ENCODE assay signal across 7 mouse cellular contexts in genomic region chr2:32821041-32821802, GRCm38 (mm10). TPM values are rescaled to one million over a fixed set of nuclear protein-coding genes. Genes with fewer than 3 reads are reported as not detected.
DNase-seq lines count a peak whose midpoint lies in the region; ATAC-seq and TF ChIP-seq lines count a peak whose summit lies in the region.

No protein-coding gene starts in this region.

- H3K27me3 ChIP-seq in kidney, embryonic 15.5 days: no peaks in the 10 kb centered on the region
- H3K27me3 ChIP-seq in limb, embryonic 11.5 days (ENCODE audit: control insufficient read depth, insufficient read depth, low read length): no peaks in the 10 kb centered on the region

- peaks cover 23% of the 10 kb centered on the region for H3K4me1 ChIP-seq in kidney, embryonic 15.5 days
- peaks cover 16% of the 10 kb centered on the region for H3K4me1 ChIP-seq in limb, embryonic 11.5 days (ENCODE audit: control insufficient read depth, insufficient read depth, low read length)

- peak; percentile 58; the same call in 1 of the 2 replicates for TF ChIP-seq CTCF in brain, embryonic 14.5 days (IDR thresholded peaks at IDR 0.05; ENCODE audit: borderline replicate concordance, extremely low read depth, insufficient read depth, insufficient read length)

- TF ChIP-seq POLR2A in brain, embryonic 14.5 days (IDR thresholded peaks at IDR 0.05; ENCODE audit: borderline replicate concordance, extremely low read depth, insufficient read depth, insufficient read length, poor library complexity, severe bottlenecking): no peak

- DNase-seq in kidney, adult 9 months: peak; percentile 40
- peak; percentile 6 for DNase-seq in MEL-GATA-1-ER (ENCODE audit: extremely low read depth, low read depth)
- DNase-seq in brain, embryonic 14.5 days (ENCODE audit: low read depth): peak; percentile 42
- peak; percentile 51 for DNase-seq in limb, embryonic 11.5 days (ENCODE audit: low spot score)
- DNase-seq in naive thymus-derived CD4-positive, alpha-beta T cell, adult 2 months (ENCODE audit: low read depth): peak; percentile 78
- DNase-seq in right cerebral cortex, postnatal 10 days (ENCODE audit: low spot score in 2 of 2): no peak

- 72% methylated on average over 11 of the region's 11 CpGs for WGBS in kidney, embryonic 15.5 days
- WGBS in limb, embryonic 11.5 days: 73% methylated on average over 11 of the region's 11 CpGs

- H3K9me3 ChIP-seq in kidney, embryonic 15.5 days (replicated peaks): no peaks in the 10 kb centered on the region
- no peaks in the 10 kb centered on the region for H3K9me3 ChIP-seq in limb, embryonic 11.5 days (ENCODE audit: control insufficient read depth, low read length)

- no peaks in the 10 kb centered on the region for H3K36me3 ChIP-seq in kidney, embryonic 15.5 days
- no peaks in the 10 kb centered on the region for H3K36me3 ChIP-seq in limb, embryonic 11.5 days (ENCODE audit: control insufficient read depth, insufficient read depth, low read length)

- H3K27ac ChIP-seq in kidney, embryonic 15.5 days: no peak overlapping the region
- H3K27ac ChIP-seq in limb, embryonic 11.5 days (replicated peaks; ENCODE audit: low read depth, low read length): no peak overlapping the region

- no peak overlapping the region for H3K4me2 ChIP-seq in kidney, embryonic 15.5 days
- H3K4me2 ChIP-seq in limb, embryonic 11.5 days (ENCODE audit: low read depth, severe bottlenecking): no peak overlapping the region

- no peak for ATAC-seq in kidney, embryonic 15.5 days (replicated peaks; ENCODE audit: low FRiP score)
- no peak for ATAC-seq in limb, embryonic 11.5 days (ENCODE audit: insufficient number of reproducible peaks, low FRiP score, low TSS enrichment, low read depth)

- no peak overlapping the region for H3K4me3 ChIP-seq in kidney, embryonic 15.5 days (replicated peaks)
- H3K4me3 ChIP-seq in limb, embryonic 11.5 days (ENCODE audit: low read depth, low read length): no peak overlapping the region

- H3K9ac ChIP-seq in kidney, embryonic 15.5 days: no peak overlapping the region
- no peak overlapping the region for H3K9ac ChIP-seq in limb, embryonic 11.5 days (ENCODE audit: low read length)

RNA-seq across cellular contexts. Expression of gene Stxbp1, which starts 25.8 kb away (rescaled TPM):
- polyA plus RNA-seq in kidney, embryonic 15.5 days (2015; fragmentation: Nextera tagmentation; extraction: Ambion mirVana): 16.5 and 19.3 TPM in 2 replicates
- 170 and 238 TPM in 2 replicates for polyA plus RNA-seq in brain, embryonic 14.5 days (2012; rRNA removed)
- polyA plus RNA-seq in limb, embryonic 11.5 days (2014; fragmentation: Nextera tagmentation; extraction: Ambion mirVana): 15.2 and 17.7 TPM in 2 replicates

RNA-seq across cellular contexts. Expression of gene Cfap157, which starts 37.0 kb away (rescaled TPM):
- polyA plus RNA-seq in kidney, embryonic 15.5 days (2015; fragmentation: Nextera tagmentation; extraction: Ambion mirVana): 0.45 and 0.64 TPM in 2 replicates
- 0.71 and 0.86 TPM in 2 replicates for polyA plus RNA-seq in brain, embryonic 14.5 days (2012; rRNA removed)
- 0.27 and 0.37 TPM in 2 replicates for polyA plus RNA-seq in limb, embryonic 11.5 days (2014; fragmentation: Nextera tagmentation; extraction: Ambion mirVana)

RNA-seq across cellular contexts. Expression of gene Ptrh1, which starts 45.6 kb away (rescaled TPM):
- 5.1 and 5.5 TPM in 2 replicates for polyA plus RNA-seq in kidney, embryonic 15.5 days (2015; fragmentation: Nextera tagmentation; extraction: Ambion mirVana)
- 7.1 and 8.7 TPM in 2 replicates for polyA plus RNA-seq in brain, embryonic 14.5 days (2012; rRNA removed)
- polyA plus RNA-seq in limb, embryonic 11.5 days (2014; fragmentation: Nextera tagmentation; extraction: Ambion mirVana): 3.7 and 5.2 TPM in 2 replicates

RNA-seq across cellular contexts. Expression of gene Ttc16, which starts 45.8 kb away (rescaled TPM):
- 0.15 and 0.25 TPM in 2 replicates for polyA plus RNA-seq in kidney, embryonic 15.5 days (2015; fragmentation: Nextera tagmentation; extraction: Ambion mirVana)
- polyA plus RNA-seq in brain, embryonic 14.5 days (2012; rRNA removed): 1.4 and 1.6 TPM in 2 replicates
- 0.13 and 0.56 TPM in 2 replicates for polyA plus RNA-seq in limb, embryonic 11.5 days (2014; fragmentation: Nextera tagmentation; extraction: Ambion mirVana)

RNA-seq across cellular contexts. Expression of gene Fam129b, which starts 54.7 kb away (rescaled TPM):
- polyA plus RNA-seq in kidney, embryonic 15.5 days (2015; fragmentation: Nextera tagmentation; extraction: Ambion mirVana): 44.5 and 47.7 TPM in 2 replicates
- polyA plus RNA-seq in brain, embryonic 14.5 days (2012; rRNA removed): 40.2 and 47.0 TPM in 2 replicates
- 18.6 and 23.2 TPM in 2 replicates for polyA plus RNA-seq in limb, embryonic 11.5 days (2014; fragmentation: Nextera tagmentation; extraction: Ambion mirVana)

Comparison
In these comparisons a context has a peak if more than half of its experiments do, and no peak if none do; other contexts are left out.
1. DNase-seq: peak in kidney, adult 9 months (single experiment), MEL-GATA-1-ER (single experiment), brain, embryonic 14.5 days (single experiment), limb, embryonic 11.5 days (single experiment) and naive thymus-derived CD4-positive, alpha-beta T cell, adult 2 months (single experiment); none in right cerebral cortex, postnatal 10 days (0 of 2).